Mouse (Mus musculus) MN1 (cell line): ENCODE measurements around the gene Gpr107.

Source experiments
- DNase-seq: peaks from one replicate; pipeline ENCODE4 v3.0.0-alpha.2; 2016; ENCODE audit warnings: low spot score

The Gpr107 gene

GRCm38 (mm10) chr2:31151892-31152812, at the start of gene Gpr107:
Gpr107 (plus strand) TSS chr2:31152316.
- peak; percentile 72 for DNase-seq

GRCm38 (mm10) chr2:31103321-31103720, 48.8 kb upstream of the Gpr107 start:
- DNase-seq: no peak

GRCm38 (mm10) chr2:31105279-31105678, 46.8 kb upstream of the Gpr107 start:
- DNase-seq: no peak

- DNase-seq: no peak
These were observed 46.1 kb upstream of the Gpr107 start for GRCm38 (mm10) chr2:31106004-31106403.

GRCm38 (mm10) chr2:31106621-31107320, 45.3 kb upstream of the Gpr107 start:
- peak; percentile 74 for DNase-seq

- no peak for DNase-seq
These were observed 43.9 kb upstream of the Gpr107 start for GRCm38 (mm10) chr2:31108186-31108585.

- no peak for DNase-seq
These were observed 42.1 kb upstream of the Gpr107 start for GRCm38 (mm10) chr2:31109960-31110548.

- no peak for DNase-seq
These were observed 40.4 kb upstream of the Gpr107 start for GRCm38 (mm10) chr2:31111685-31112084.

GRCm38 (mm10) chr2:31114205-31114604, 37.9 kb upstream of the Gpr107 start:
- DNase-seq: no peak

GRCm38 (mm10) chr2:31115091-31115942, 36.8 kb upstream of the Gpr107 start:
- DNase-seq: no peak

GRCm38 (mm10) chr2:31115943-31116731, 36.0 kb upstream of the Gpr107 start:
- no peak for DNase-seq

- no peak for DNase-seq
These were observed 33.9 kb upstream of the Gpr107 start for GRCm38 (mm10) chr2:31118211-31118610.

- DNase-seq: no peak
These were observed 33.3 kb upstream of the Gpr107 start for GRCm38 (mm10) chr2:31118639-31119380.

- no peak for DNase-seq
These were observed 32.3 kb upstream of the Gpr107 start for GRCm38 (mm10) chr2:31119795-31120194.

GRCm38 (mm10) chr2:31121131-31121693, 30.9 kb upstream of the Gpr107 start:
- DNase-seq: no peak

GRCm38 (mm10) chr2:31122806-31123205, 29.3 kb upstream of the Gpr107 start:
- DNase-seq: no peak

GRCm38 (mm10) chr2:31123493-31123892, 28.6 kb upstream of the Gpr107 start:
- no peak for DNase-seq

GRCm38 (mm10) chr2:31124694-31125093, 27.4 kb upstream of the Gpr107 start:
- DNase-seq: no peak

GRCm38 (mm10) chr2:31125156-31125555, 27.0 kb upstream of the Gpr107 start:
- no peak for DNase-seq

GRCm38 (mm10) chr2:31126048-31126447, 26.1 kb upstream of the Gpr107 start:
- DNase-seq: no peak
